ENCODE assay signal across 8 mouse cellular contexts in the genomic region with DNA sequence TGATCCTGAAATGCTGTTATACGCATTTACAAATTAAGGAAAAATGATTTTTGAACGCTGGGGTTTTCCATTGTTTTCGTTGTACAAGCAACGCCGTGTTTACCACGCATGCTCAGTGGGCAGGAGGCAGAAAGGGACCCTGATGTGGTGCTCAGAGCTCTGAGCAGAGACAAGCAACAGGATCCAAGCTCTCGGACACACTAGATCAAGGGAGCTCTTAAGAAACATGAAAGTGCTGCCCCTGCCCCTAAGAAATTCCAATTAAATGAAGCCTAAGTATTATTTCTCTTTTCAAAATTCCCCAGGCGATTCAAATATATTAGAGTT. TPM values are rescaled to one million over a fixed set of nuclear protein-coding genes. Genes with fewer than 3 reads are reported as not detected.
A peak's percentile ranks its signal among the peaks of the same experiment; 100 is the strongest.
DNase-seq lines count a peak whose midpoint lies in the region; ATAC-seq and TF ChIP-seq lines count a peak whose summit lies in the region.

No protein-coding gene starts in this region.

- no peaks in the 10 kb centered on the region for H3K79me2 ChIP-seq in heart, adult 2 months (replicated peaks; ENCODE audit: control insufficient read depth, insufficient read depth, low read length)

- TF ChIP-seq EP300 in heart, adult 2 months (IDR thresholded peaks at IDR 0.05; ENCODE audit: insufficient read depth, low read depth, low read length) = no peak
- no peak for TF ChIP-seq EP300 in liver, postnatal 0 days (IDR thresholded peaks at IDR 0.05; ENCODE audit: low read depth)

- peaks cover 3% of the 10 kb centered on the region; the same call in 1 of the 2 replicates for H3K4me1 ChIP-seq in heart, embryonic 12.5 days (replicated peaks)
- peaks cover 1% of the 10 kb centered on the region; the same call in 1 of the 2 replicates for H3K4me1 ChIP-seq in heart, adult 2 months (ENCODE audit: control insufficient read depth, insufficient read depth, low read length)
- peaks cover 91% of the 10 kb centered on the region for H3K4me1 ChIP-seq in G1E (ENCODE audit: insufficient read depth, low read depth, low read length)
- 0 out of 2 replicates have a peak, but pooled peaks cover 4% of the 10 kb centered on the region for H3K4me1 ChIP-seq in forebrain, embryonic 15.5 days
- peaks cover 20% of the 10 kb centered on the region for H3K4me1 ChIP-seq in liver, postnatal 0 days (ENCODE audit: insufficient read depth)

- H3K4me2 ChIP-seq in heart, embryonic 12.5 days = peak overlapping the region; percentile 69
- H3K4me2 ChIP-seq in forebrain, embryonic 15.5 days (replicated peaks) = peak overlapping the region; percentile 42
- peak overlapping the region; percentile 77 for H3K4me2 ChIP-seq in liver, postnatal 0 days (ENCODE audit: low read depth, low read length)

- no peaks in the 10 kb centered on the region for H3K36me3 ChIP-seq in heart, embryonic 12.5 days
- no peaks in the 10 kb centered on the region for H3K36me3 ChIP-seq in heart, adult 2 months (ENCODE audit: control insufficient read depth, insufficient read depth, low read length)
- no peaks in the 10 kb centered on the region for H3K36me3 ChIP-seq in G1E (replicated peaks)
- no peaks in the 10 kb centered on the region for H3K36me3 ChIP-seq in forebrain, embryonic 15.5 days
- no peaks in the 10 kb centered on the region for H3K36me3 ChIP-seq in liver, postnatal 0 days (replicated peaks; ENCODE audit: insufficient read depth, low read length)

- intact Hi-C loops in heart, adult 2 months (cut with DNase I) = loop anchor here (1.0 to 2.0 kb wide), 2 partner anchors 30 to 196 kb away; no protein-coding TSS in a partner anchor

- H3K9ac ChIP-seq in heart, embryonic 12.5 days = no peak overlapping the region
- H3K9ac ChIP-seq in heart, adult 2 months (ENCODE audit: low read depth, low read length) = no peak overlapping the region
- H3K9ac ChIP-seq in forebrain, embryonic 15.5 days (replicated peaks) = 0 out of 2 replicates have a peak overlapping the region, but pooled peaks have one; percentile 34
- peak overlapping the region; percentile 67; the same call in 1 of the 2 replicates for H3K9ac ChIP-seq in liver, postnatal 0 days (replicated peaks)

- TF ChIP-seq CTCF in heart, adult 2 months (IDR thresholded peaks at IDR 0.05) = no peak
- TF ChIP-seq CTCF in G1E (IDR thresholded peaks at IDR 0.05; ENCODE audit: low read depth, low read length) = no peak
- TF ChIP-seq CTCF in liver, postnatal 0 days (IDR thresholded peaks at IDR 0.05; ENCODE audit: low read depth) = no peak

- H3K27ac ChIP-seq in heart, embryonic 12.5 days (ENCODE audit: poor library complexity, severe bottlenecking) = no peak overlapping the region
- no peak overlapping the region for H3K27ac ChIP-seq in heart, adult 2 months
- H3K27ac ChIP-seq in forebrain, embryonic 15.5 days (replicated peaks) = no peak overlapping the region
- no peak overlapping the region for H3K27ac ChIP-seq in liver, postnatal 0 days (ENCODE audit: low read depth)

- H3K27me3 ChIP-seq in heart, embryonic 12.5 days (replicated peaks) = no peaks in the 10 kb centered on the region
- no peaks in the 10 kb centered on the region for H3K27me3 ChIP-seq in heart, adult 2 months (ENCODE audit: control insufficient read depth, insufficient read depth, low read length)
- H3K27me3 ChIP-seq in G1E (ENCODE audit: insufficient read depth, low read length) = no peaks in the 10 kb centered on the region
- no peaks in the 10 kb centered on the region for H3K27me3 ChIP-seq in forebrain, embryonic 15.5 days
- H3K27me3 ChIP-seq in liver, postnatal 0 days (ENCODE audit: insufficient read depth, low read length) = no peaks in the 10 kb centered on the region

- no peak for DNase-seq in heart, adult 2 months
- DNase-seq in G1E (ENCODE audit: low spot score) = no peak
- no peak for DNase-seq in liver, postnatal 0 days
- DNase-seq in urinary bladder, adult 2 months (ENCODE audit: low spot score) = no peak
- DNase-seq in testis, postnatal 14 days (ENCODE audit: low spot score) = no peak

- H3K9me3 ChIP-seq in heart, embryonic 12.5 days (replicated peaks) = no peaks in the 10 kb centered on the region
- H3K9me3 ChIP-seq in G1E (replicated peaks) = no peaks in the 10 kb centered on the region
- no peaks in the 10 kb centered on the region for H3K9me3 ChIP-seq in forebrain, embryonic 15.5 days
- no peaks in the 10 kb centered on the region for H3K9me3 ChIP-seq in liver, postnatal 0 days (ENCODE audit: low read length)

- peak overlapping the region; percentile 36 for H3K4me3 ChIP-seq in heart, embryonic 12.5 days
- no peak overlapping the region for H3K4me3 ChIP-seq in heart, adult 2 months
- H3K4me3 ChIP-seq in G1E (ENCODE audit: low read depth, low read length) = peak overlapping the region; percentile 64; the same call in 1 of the 2 replicates
- H3K4me3 ChIP-seq in forebrain, embryonic 15.5 days = peak overlapping the region; percentile 34
- peak overlapping the region; percentile 58 for H3K4me3 ChIP-seq in liver, postnatal 0 days (ENCODE audit: low read depth, low read length)

- 23% methylated on average over 8 of the region's 8 CpGs for WGBS in heart, embryonic 12.5 days
- WGBS in heart, adult 2 months = 23% methylated on average over 8 of the region's 8 CpGs
- WGBS in forebrain, embryonic 15.5 days = 25% methylated on average over 8 of the region's 8 CpGs
- 22% methylated on average over 8 of the region's 8 CpGs for WGBS in liver, postnatal 0 days (ENCODE audit: insufficient replicate concordance)

- TF ChIP-seq POLR2A in heart, adult 2 months (IDR thresholded peaks at IDR 0.05; ENCODE audit: insufficient read depth, low read depth, low read length) = no peak

- no peak for ATAC-seq in heart, embryonic 12.5 days (ENCODE audit: insufficient number of reproducible peaks, low FRiP score)
- no peak for ATAC-seq in G1E (ENCODE audit: extremely low read depth, insufficient number of reproducible peaks, low FRiP score, poor library complexity, severe bottlenecking)
- 0 out of 2 replicates have a peak, but pooled peaks have one; percentile 69 for ATAC-seq in forebrain, embryonic 15.5 days (replicated peaks)
- ATAC-seq in liver, postnatal 0 days = no peak
- no peak for ATAC-seq in granulocyte monocyte progenitor cell, adult 5-6 weeks (replicated peaks; ENCODE audit: poor library complexity, severe bottlenecking)

RNA-seq across cellular contexts. Expression of a gene that starts 28.5 kb away (rescaled TPM):
- 1.5 and 1.8 TPM in 2 replicates for polyA plus RNA-seq in heart, embryonic 12.5 days (2016; fragmentation: Nextera tagmentation; extraction: Ambion mirVana)
- total RNA-seq in heart, adult 2 months (2021) = not detected
- 0.23 and 0.31 TPM in 2 replicates for polyA plus RNA-seq in heart, adult 2 months (2012; rRNA removed)
- total RNA-seq in G1E (2014; fragmentation: Nextera tagmentation) (399 and 427 TPM in 2 replicates), G1E (2017) (258 and 268 TPM in 2 replicates)
- polyA plus RNA-seq in G1E (2012) = 40.0 and 49.3 TPM in 2 replicates
- 3.0 and 3.2 TPM in 2 replicates for polyA plus RNA-seq in forebrain, embryonic 15.5 days (2015; fragmentation: Nextera tagmentation; extraction: Ambion mirVana)
- 10.0 and 11.1 TPM in 2 replicates for polyA plus RNA-seq in liver, postnatal 0 days (2015; fragmentation: Nextera tagmentation; extraction: Ambion mirVana)
- 711 and 754 TPM in 2 replicates for total RNA-seq in granulocyte monocyte progenitor cell, adult 5-6 weeks (2014; fragmentation: Nextera tagmentation)
- total RNA-seq in granulocyte monocyte progenitor cell, adult 5-6 weeks (2017) = 604 and 618 TPM in 2 replicates
- polyA plus RNA-seq in urinary bladder, adult 2 months (2012; rRNA removed) = 0.27 and 0.30 TPM in 2 replicates

Comparison
In these comparisons a context has a peak if more than half of its experiments do, and no peak if none do; other contexts are left out.
1. H3K9ac ChIP-seq: peak in forebrain, embryonic 15.5 days (single experiment) and liver, postnatal 0 days (single experiment); none in heart, embryonic 12.5 days (single experiment) and heart, adult 2 months (single experiment).
2. Peak in every context shown above with its lines, with median percentiles within 50 percentile points of each other: H3K4me2 ChIP-seq.